Comparison of ENCODE assay signal across 22 mouse cellular contexts in genomic region chr5:25079766-25080265, GRCm38 (mm10).
"Had no signal": no experiment of that assay in that cellular context is flagged by ENCODE, and none has a peak within 500 bp of the region (broad histone marks: within the 10 kb centered on the region; RNA-seq: fewer than 3 reads in every experiment).

No protein-coding gene starts in this region.

- H3K4me3 ChIP-seq: heart, embryonic 10.5 days; heart, embryonic 12.5 days; hindbrain, embryonic 10.5 days; hindbrain, embryonic 12.5 days; intestine, embryonic 15.5 days; limb, embryonic 10.5 days; limb, embryonic 12.5 days; liver, embryonic 13.5 days; liver, embryonic 15.5 days had no signal

- DNase-seq: gastrocnemius, postnatal 14 days; gastrocnemius, postnatal 36 days; heart, adult 11 months; heart, postnatal 10 days; heart, postnatal 4 days; kidney, adult 18-20 months; kidney, adult 8-10 months; kidney, postnatal 10 days; kidney, postnatal 25 days; kidney, postnatal 4 days; liver; liver, embryonic 13.5 days; liver, postnatal 0 days had no signal

- H3K27ac ChIP-seq: heart, embryonic 10.5 days; hindbrain, embryonic 10.5 days; hindbrain, embryonic 12.5 days; hindbrain, embryonic 14.5 days; intestine, embryonic 15.5 days; limb, embryonic 10.5 days; limb, embryonic 12.5 days; liver, embryonic 13.5 days; liver, embryonic 15.5 days had no signal

- H3K4me1 ChIP-seq: intestine, embryonic 15.5 days; liver, embryonic 13.5 days; liver, embryonic 15.5 days had no signal
